Mouse (Mus musculus): ENCODE measurements at regions not wholly inside any gene's neighbourhood (a gene's known extent, or its start where the extent isn't known, plus 50 kb on each side); places are given as distances from the start of the nearest gene placed in this dataset.

GRCm38 (mm10) chr1:73444216-73444890 is 428.6 kb upstream of the Tnp1 start:
- peak; percentile 94 for ATAC-seq (ENCODE audit: low TSS enrichment)

GRCm38 (mm10) chr1:73438385-73438784 is 422.7 kb upstream of the Tnp1 start:
- ATAC-seq (ENCODE audit: low TSS enrichment), result no peak

- ATAC-seq (ENCODE audit: low TSS enrichment), result no peak
Observed at GRCm38 (mm10) chr1:73428101-73428500, 412.4 kb upstream of the Tnp1 start.

GRCm38 (mm10) chr1:73425049-73425448 is 409.3 kb upstream of the Tnp1 start:
- ATAC-seq (ENCODE audit: low TSS enrichment), result no peak

GRCm38 (mm10) chr1:73418196-73418595 is 402.5 kb upstream of the Tnp1 start:
- no peak for ATAC-seq (ENCODE audit: low TSS enrichment)

DNA sequence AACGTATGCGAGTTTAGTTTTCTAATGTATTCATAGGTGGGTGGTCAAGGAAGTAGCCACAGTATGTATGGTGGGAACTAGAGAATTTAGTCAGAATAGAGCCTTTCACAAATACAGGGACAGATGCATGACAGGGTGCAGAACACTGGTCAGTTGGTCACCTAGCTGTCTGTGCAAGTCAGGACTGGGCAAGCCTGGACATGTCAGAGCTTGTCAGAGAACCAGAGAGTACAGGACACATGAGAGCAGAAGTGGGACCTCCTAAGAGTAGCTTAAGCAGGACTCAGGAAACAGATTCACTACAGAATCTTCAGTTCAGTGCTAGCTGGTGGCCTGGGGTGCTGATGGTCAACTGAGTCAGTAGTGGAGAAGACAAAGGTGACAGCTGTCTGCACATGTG is 395.7 kb upstream of the Tnp1 start:
- no peak for ATAC-seq (ENCODE audit: low TSS enrichment)

GRCm38 (mm10) chr1:73399178-73399577 is 383.5 kb upstream of the Tnp1 start:
- ATAC-seq (ENCODE audit: low TSS enrichment), result no peak

GRCm38 (mm10) chr1:73395034-73395433 is 379.3 kb upstream of the Tnp1 start:
- ATAC-seq (ENCODE audit: low TSS enrichment), result no peak

GRCm38 (mm10) chr1:73394466-73394865 is 378.8 kb upstream of the Tnp1 start:
- no peak for ATAC-seq (ENCODE audit: low TSS enrichment)

- ATAC-seq (ENCODE audit: low TSS enrichment), result no peak
Observed at GRCm38 (mm10) chr1:73392077-73392476, 376.4 kb upstream of the Tnp1 start.

DNA sequence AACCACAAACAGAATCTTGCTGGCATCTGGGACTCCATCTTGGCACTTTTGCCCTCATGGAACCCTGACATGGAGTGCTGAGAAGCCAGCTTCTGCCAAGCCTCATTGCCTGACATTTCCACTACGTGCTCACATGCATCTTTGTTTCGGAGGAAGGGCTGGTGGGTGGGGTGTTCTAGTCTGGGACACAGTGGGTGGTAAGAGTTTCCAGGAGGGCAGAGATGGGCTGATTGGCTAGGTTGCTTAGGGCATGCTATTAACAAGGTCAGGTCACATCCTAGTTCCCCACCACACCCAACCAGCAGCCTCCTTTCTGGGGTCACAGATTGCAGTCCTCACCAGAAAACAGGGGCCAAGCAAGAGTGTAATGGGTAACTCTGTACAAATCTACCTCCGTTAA is 374.3 kb upstream of the Tnp1 start:
- no peak for ATAC-seq (ENCODE audit: low TSS enrichment)

DNA sequence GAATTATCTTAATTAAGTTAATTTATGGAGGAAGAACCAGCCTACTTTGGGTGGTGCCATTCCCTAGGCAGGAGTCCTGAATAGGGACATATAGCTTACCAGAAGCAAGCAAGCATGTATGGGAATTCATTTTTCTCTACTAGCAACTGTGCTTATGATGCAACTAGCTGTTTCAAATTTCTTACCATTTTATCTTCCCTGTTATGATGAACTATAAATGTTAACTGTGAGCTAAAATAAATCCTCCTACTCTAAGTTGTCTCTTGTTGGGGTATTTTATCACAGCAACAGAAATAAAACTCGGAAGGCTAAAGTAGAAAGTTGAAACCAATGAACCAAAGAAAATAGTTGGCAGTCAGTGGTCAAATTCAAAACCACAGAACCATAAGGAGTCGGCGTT is 373.5 kb upstream of the Tnp1 start:
- ATAC-seq (ENCODE audit: low TSS enrichment), result peak; percentile 96

GRCm38 (mm10) chr1:73381578-73381977 is 365.9 kb upstream of the Tnp1 start:
- ATAC-seq (ENCODE audit: low TSS enrichment), result no peak

DNA sequence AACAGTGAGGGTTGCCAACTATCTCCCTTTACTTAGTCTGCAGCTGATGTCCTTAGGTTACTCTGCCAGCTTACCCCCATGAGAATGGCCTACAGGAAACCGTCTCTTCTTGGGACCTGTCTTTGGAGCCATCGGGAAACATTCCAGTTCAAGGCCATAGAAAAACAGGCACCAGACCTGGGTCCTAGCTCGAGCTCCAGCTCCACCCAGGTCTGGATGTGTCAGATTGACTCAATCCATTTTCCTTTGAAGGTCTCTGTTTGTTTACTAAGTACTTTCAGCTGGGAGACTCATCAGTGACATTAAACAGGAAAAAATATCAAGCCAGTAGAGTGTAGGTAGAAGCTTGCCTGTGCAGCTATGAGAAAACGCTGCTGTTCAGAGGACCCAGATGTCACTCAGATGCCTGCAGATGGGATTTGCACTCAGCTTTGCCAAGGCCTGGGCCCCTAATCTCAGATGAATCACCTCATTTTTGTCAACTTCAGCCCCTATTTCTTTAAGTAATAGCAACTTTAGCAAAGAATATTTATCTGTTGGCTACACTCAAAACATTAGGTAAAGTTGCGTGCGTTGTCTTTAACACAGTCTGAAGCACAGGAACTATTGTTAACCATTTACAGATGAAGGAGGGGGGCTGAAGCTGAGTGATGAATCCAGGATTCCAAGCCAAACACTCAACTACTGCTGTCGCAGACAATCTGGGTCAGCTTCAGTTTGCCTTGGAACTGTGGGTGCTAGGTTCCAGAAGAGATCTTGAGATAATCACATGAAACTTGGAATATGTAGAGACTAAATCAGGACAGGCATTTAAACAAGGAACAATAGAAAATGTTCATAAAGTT is 359.0 kb upstream of the Tnp1 start:
- ATAC-seq (ENCODE audit: low TSS enrichment), result peak; percentile 73

DNA sequence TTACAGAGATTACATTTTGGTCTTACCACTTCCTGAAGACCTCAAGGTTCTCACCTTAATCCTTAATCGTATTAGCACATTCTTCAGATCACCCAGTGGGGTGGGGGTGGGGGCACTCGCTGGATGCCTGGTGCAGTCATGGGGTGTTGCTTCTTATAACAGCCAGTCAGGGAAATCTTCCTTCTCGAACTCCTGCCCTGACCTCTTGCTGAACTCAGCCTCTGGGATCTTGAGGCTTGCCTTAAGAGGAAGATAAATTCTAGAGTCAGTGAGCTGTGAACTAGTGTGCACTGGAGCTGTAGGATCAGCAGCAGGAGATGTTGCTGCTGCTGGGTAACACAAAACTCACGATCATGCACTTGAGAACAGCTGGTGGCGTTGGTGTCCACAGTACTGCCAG is 352.5 kb upstream of the Tnp1 start:
- ATAC-seq (ENCODE audit: low TSS enrichment), result no peak

GRCm38 (mm10) chr1:73365842-73366241 is 350.1 kb upstream of the Tnp1 start:
- ATAC-seq (ENCODE audit: low TSS enrichment), result no peak

- no peak for ATAC-seq (ENCODE audit: low TSS enrichment)
Observed at GRCm38 (mm10) chr1:73364300-73364683, 348.6 kb upstream of the Tnp1 start.

DNA sequence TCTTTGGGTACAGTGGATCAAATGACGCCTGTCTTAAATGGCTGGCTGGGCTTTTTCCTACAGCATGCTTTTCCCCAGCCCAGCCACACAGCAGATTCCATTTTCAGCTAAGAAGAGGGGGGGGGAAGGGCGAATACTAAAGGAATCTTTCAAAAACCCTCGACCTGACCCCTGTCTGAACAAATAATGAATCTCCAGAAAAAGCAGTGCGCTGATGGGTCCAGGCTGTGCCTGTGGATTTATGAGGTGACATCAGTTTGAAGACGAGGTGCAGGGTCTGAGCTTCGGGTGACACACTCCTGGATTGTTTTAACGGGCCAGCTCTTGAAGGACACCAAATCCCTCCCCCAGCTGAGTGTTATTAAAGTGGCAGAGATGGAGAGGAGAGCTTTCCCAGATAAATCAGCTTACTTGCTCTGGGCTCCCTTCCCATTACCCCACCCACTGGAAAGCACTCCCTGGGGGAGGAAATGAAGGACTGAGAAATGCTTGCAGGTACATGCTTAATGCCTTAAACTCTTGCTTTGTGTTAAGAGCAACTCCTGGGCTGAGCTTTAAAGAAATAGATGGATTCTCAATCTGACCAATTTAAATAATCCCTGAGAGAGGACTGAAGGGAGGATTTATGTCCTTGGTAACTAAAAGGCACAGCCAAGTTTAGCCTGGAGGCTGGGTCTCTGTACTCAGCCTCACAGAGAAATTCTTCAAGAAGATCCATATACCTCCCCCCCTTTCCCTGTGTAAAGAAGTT is 348.0 kb upstream of the Tnp1 start:
- ATAC-seq (ENCODE audit: low TSS enrichment), result peak; percentile 86

GRCm38 (mm10) chr1:73362122-73362521 is 346.4 kb upstream of the Tnp1 start:
- no peak for ATAC-seq (ENCODE audit: low TSS enrichment)

DNA sequence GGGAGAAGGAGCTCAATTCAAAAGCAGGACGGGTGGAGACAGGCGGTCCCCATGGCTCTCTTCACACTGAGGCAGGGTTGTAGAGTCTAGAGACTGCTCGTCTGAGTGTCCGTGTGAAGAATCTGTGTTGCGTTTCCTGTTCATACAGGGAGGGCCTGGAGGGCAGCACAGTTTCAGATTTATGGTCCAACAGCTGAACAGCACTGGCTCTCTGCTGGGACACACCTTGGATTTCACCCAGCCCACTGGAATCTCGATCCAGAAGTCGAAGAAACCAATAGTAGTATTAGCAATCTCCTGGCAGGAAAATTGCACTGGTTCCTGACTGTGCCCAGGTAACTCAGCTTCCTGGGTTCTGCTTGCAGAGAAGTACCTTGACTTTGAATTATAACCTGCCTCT is 345.6 kb upstream of the Tnp1 start:
- no peak for ATAC-seq (ENCODE audit: low TSS enrichment)

DNA sequence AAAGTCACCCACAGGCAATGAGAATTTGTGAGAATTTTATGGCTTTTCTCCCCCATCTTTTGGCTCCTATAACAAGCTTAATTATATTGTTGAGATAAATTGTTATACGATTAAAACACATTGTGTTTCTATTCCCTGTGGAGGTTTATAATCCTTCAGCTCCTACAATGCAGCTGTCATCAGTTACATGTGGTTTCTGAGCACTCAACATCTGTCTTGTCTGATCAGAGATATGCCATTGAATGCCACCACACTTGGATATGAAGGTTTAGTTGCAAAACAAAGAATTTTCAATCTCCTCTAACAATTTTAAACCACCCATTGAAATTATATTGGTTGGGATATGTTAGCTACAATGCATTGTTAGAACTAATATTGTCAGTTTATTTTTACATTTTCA is 338.7 kb upstream of the Tnp1 start:
- no peak for ATAC-seq (ENCODE audit: low TSS enrichment)

GRCm38 (mm10) chr1:73348476-73348875 is 332.8 kb upstream of the Tnp1 start:
- no peak for ATAC-seq (ENCODE audit: low TSS enrichment)

DNA sequence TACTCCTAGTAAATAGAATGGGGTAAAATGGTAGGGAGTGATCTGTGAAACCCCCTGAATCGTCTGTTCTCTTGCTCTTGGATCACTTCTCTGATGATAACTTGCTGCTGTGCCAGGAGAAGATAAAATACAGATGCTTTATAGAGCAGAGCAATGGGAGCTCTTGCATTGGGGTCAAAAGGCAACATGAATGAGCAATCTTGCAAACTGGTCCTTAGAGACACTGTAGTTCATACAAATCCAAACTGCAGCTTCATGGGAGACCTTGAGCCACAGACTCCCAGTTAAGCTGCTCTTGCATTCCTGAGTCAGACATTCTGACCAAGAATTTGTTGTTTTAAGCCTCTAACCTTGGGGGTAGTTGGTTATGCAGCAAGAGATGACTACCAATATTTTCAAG is 328.9 kb upstream of the Tnp1 start:
- ATAC-seq (ENCODE audit: low TSS enrichment), result no peak
